Mouse (Mus musculus): Measurements from ENCODE around the gene Batf2.
A peak's percentile ranks its signal among the peaks of the same experiment; 100 is the strongest.
"Not testable (repeated sequence)": the region's sequence is repeated elsewhere in the genome, so short reads cannot be mapped to it uniquely, and the experiment has no call there.

Gene Batf2

DNA sequence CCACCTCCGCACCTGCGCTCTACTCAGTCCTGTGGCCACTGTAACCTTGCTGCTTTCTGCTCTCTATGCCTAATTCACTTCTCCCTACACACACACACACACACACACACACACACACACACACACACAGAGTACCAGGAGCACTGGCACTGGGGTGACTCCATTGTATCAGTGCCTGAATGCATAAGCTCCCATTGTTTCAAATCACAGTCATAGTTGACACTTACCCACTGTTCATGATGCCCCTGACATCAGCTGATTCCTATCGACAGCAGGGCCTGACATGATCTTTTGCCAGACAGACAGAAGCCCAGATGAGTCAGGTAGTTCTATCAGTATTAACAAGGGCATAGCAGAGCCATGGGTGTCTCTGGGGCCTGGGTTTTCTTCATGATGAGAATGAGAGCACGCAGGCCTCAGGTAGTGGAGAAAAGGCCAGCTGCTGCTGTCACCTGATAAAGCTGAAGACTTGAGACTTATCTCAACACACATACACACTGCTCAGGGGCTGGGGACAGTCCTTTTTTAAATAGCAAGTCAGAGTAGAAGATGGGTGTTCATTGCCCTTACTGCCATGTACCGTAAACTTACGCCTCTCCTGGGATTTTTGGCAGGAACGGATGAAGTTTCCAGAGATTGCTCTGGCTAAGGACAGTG lies 8.5 kb upstream of the Batf2 start:
- no peak for DNase-seq

DNA sequence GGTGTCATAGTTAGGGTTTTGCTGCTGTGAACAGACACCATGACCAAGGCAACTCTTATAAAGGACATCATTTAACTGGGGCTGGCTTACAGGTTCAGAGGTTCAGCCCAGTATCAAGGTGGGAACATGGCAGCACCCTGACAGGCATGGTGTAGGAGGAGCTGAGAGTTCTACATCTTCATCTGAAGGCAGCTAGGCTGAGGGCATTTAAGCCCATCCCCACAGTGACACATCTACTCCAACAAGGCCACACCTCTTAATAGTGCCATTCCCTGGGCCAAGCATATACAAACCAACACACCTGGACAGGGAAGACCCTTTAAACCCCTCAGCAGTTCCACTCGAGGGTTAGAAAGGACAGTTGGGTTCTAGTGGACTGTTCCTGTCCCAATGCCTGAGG lies 7.6 kb upstream of the Batf2 start:
- not testable (repeated sequence) for DNase-seq

DNA sequence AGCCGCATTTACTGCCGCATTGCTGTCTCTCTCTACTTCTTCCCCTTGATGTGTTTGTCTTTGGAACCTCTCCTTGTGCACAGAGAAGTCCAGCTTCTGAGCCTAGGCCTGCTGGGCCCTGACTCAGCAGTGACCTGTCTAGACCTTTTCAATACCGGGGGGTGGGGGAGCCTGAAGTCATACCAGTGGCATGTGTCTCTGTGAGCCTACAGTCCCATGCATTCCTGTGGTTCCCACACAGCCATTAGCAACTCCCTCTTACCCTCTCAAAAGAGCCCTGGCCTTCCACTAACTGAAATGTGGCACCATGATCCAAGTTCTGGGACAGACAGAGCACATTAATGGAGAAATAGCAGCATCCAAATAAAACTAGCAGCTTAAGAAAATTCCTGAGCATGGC lies 4.4 kb upstream of the Batf2 start:
- no peak for DNase-seq

DNA sequence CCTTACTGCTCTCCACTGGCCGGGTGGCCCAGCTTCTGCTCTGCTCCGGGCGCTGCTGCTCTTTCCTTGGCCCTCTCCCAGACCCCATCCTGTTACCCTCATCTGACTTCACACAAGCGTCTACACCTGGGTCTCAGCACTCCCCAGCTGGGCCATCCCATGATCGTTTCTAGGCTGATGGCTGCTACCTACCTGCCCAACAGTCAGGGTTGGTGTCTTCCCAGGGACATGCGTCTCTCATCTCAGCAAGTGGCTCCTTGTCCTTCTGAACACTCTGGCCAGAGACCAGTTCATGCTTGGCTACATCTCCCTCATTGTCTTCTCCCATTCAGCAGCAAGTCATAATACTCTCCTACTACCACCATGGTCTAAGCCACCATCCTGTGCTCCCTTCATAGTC lies 1.1 kb upstream of the Batf2 start:
- peak; percentile 71 for DNase-seq

DNA sequence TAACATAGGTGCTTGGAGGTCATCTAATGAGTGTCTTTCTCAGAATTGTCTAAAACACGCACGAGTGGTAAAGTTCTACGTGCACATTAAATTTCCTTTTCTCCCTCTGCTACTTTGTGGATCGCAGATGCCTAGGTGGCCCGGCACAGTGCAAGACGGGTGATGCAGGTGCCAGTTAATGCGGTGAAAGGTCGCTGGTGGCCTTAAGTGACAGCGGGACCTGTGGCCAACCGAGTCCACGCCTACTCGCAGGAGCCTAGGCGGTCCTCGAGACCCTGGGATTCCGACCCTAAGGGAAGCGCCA lies 457 bp upstream of the Batf2 start:
- DNase-seq, result no peak

DNA sequence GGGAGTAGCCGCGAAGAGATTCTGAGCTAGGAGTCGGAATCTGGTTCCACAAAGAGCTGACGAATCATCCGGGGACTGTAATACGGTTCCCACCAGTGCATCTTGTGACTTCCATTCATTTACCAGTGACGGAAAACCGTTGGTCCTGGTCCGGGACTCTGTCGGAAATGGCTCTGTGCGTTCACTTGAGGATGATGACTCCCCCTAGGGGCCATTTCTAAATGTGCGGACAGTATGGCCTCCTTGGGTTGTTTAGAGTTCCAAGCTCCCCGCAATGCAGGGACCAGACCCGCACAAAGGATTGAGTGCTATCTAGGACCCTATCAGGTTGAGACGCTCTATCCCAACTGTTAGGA lies 589 bp downstream of the Batf2 start, which contains the start of gene Arl2:
TSS of gene Arl2 (minus strand) at position 155 of the 356 bp plus-strand sequence.
- DNase-seq, result peak; percentile 86

DNA sequence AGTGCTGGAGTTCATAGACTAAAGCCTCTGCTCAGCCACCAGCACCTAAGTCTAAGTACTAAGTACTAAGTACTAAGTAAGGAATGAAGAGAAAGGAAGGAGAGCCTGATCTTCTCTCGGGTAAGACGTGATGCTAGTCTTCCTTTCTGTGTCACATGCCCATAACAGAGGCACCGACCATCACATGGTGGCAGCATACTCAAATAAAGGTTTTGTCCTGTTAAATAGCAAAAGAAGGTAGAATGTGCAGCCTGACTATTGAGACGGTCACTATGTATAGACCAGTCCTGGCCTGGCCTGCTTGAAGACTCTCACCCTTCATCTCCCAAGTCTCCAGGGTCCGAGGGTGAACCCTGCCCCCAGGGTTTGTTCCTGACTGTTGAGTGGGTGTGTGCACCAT lies 4.1 kb downstream of the Batf2 start:
- no peak for DNase-seq

DNA sequence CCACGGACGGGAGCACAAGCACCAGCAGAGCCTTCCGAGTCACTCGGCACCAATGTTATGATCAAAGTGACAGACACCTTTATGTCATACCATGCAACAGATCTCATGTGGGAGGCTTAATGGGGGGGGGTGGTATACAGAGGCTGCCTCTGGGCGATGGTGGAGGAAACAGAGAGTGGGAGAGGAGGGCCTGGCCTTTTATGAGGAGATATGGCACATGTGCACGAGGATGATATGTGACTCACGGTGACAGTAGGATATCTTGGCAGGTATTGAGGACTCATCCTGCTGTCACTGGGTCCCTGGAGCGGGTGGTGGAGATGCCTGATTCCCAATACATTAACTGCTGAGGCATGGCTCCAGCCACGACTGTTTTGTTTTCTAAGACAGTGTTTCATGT lies 14.4 kb downstream of the Batf2 start:
- no peak for DNase-seq

DNA sequence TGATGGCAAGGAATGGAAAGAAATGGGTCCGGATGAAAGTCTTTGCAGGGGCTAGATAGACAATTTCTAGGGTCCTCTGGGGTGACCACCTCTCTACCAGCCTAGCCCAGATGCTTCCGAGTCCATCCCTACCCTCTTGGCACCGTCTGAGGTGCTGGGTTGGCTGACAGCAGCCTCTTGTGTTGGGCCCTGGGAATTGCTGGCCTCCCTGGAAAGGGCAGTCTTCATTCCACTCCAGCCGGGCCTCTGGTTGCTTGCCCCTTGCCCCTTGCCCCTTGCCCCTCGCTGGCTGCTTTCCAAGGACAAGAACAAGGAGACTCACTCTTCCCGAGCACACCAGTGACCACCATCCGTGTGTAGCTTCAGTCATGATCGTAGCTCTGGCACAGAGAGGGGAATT lies 15.6 kb downstream of the Batf2 start:
- DNase-seq, result no peak

DNA sequence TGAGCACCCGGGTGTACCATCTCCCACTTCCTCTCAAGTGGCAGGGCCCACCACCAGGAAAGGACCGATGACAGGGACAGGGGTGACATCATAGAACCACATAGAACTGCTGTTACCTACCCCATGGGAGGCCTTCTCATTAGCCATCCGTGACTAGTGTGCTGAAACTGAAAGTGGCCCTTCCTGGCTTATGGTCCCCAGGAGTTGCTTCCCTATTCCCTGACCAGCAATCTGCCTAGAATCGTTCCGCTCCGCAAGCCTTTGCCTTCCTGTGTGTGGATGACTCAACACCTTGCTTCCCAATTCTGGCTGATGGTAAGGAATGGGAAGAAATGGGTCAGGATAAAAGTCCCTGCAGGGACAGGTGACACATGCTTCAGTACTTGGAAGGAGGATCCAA lies 16.4 kb downstream of the Batf2 start:
- DNase-seq, result no peak

DNA sequence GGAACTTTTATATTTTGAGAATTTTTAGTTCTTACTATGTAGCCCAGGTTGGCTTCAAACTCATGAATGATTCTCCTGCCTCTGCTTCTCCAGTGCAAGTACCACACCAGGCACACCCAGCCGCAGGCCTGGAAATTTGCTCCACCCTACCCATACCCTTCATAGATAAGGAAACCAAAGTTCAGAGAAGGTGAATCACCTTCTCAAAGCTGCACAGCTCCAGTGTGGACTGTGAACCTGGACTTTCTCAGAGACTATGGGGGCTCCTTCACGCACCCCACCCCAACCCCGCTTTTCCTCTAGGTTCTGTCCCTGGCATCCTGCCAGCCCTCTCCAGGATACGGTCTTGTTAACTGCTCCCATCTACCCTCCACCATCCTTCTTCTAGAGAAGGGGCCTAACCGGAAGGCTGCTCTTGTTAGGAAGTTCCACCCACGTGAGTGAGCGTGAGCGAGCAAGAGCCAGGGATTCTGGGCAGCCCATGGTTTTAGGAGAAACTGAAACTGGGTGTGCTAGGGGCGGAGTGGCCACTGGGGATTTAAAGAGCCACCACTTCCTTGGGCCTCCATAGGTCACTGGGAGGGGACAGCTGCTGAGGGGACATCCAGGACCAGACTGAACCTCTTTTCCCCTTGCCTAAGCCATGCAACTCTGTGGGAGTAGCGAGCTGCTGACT lies 23.2 kb downstream of the Batf2 start:
- no peak for DNase-seq

DNA sequence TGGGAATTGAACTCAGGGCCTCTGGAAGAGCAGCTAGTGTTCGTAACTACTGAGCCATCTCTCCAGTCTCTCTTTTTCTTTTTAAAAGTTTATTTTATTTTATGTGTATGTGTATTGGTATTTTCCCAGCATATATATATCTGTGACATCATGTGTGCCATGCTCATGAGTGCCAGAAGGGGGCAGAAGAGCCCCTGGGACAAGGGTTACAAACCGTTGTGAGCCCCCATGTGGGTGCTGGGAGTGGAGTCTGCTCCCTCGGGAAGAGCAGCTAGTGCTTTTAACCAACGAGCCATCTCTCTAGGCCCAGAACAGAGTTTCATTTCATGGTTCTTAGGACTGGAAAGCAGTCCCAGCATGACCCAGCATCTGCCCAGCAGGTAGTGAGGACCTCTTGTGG lies 26.0 kb downstream of the Batf2 start:
- DNase-seq, result no peak

DNA sequence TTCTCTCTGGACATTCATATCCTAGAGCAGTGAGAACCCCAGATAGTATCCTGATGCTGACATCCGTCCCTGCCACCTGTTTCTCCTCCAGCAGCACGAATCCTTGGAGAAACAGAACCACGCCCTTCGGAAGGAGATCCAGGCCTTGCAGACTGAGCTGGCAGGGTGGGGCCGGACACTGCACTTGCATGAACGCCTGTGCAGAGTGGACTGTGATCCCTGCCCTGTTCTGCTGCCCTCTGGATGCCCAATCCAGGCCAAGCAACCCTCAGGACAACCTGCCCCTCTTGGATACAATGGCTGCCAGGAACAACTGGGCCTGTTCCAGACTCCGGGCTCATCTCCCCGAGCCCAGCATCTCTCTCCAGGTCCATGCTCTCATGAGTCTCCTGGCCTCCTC lies 30.4 kb downstream of the Batf2 start:
- no peak for DNase-seq

DNA sequence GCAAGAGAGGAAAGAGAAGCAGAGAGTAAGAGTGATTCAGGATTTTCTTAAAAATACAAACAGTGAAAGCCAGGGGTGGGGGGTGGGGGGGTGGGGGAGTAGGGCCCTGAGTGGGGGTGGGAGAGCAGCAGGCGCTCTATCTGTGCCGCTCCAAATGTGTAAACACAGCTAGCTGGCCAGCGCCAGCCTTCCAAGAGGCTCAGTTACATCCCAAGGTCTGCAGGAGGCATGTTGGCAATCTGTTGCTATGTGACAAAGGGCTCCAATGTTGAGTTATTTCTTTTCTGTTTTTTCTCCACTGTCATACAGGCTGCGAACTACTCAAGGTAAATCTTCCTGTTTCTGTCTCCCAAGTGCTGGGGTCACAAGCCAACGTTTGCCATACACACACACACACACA lies 34.0 kb downstream of the Batf2 start:
- peak; percentile 41 for DNase-seq

DNA sequence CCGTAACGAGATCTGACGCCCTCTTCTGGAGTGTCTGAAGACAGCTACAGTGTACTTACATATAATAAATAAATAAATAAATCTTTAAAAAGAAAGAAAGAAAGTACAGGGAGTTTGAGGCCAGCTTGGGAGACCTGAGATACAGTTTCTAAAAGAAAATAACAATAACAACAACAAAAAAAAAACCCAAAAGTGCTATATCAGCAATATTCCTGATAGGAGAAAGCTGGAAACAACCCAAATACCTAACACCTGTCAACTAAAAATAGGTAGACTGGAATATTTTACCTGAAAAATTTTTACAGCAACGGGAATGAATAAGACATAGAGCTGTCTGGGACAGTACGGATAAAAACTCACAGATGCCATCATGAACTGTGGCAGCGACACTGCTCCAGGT lies 38.0 kb downstream of the Batf2 start:
- DNase-seq, result no peak

DNA sequence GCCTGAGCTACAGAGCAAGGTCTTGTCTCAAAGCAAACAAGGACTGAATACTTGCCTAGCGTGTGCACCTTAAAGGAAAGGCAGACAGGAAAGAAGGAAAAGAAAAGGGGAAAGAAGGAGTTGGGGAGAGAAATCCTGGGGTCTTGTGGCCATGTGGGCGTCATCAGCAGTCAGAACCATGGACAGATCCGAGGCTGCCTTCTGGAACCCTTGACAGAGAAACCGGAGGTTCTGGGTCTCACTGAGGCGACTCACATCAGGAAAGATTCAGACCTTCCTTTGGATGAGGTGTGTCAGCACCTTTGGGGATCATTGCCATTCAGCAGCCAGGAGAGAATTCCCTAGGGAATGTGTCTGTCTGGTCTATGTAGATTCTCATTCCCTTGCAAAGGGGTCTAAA lies 40.8 kb downstream of the Batf2 start:
- DNase-seq, result no peak

DNA sequence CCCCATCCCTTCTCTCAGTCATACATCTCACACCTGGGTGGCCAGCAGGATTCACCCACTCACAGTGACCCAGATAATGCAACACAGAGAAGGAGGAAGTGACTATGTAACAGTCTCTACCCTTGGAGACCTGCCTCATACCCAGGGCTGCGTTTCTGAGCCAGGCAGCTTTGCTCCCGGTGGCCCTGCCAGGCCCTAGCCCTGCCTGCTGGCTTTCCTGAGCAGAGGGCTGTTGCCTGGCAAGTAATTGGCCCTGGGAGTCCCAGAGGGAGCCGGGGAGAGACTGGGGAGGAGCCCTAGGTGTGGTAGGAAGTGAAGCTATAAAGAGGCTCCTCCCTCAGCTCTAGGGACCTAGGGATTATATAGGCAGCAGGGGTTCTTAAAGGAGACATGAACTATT lies 41.8 kb downstream of the Batf2 start:
- peak; percentile 81 for DNase-seq

DNA sequence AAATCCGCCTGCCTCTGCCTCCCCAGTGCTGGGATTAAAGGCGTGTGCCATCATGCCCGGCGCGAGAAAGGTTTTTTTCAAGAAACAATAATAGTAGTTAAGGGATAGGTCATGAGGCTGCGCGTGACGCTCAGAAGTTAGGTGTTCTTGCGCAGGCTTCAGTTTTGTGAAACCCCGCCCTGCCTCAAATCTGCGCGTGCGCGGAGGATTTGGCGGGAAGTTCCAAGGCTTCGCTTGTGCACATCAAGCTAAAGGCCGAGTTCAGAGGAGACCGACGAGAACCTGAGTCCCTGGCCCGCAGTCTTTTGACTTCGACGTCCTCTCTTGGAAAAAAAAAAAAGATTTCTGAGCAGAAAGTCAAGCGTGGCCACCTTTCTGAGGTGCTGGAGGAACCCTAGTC lies 43.3 kb downstream of the Batf2 start, which contains the start of gene Majin:
TSS of gene Majin (plus strand) at position 258 of the 400 bp plus-strand sequence.
- no peak for DNase-seq

DNA sequence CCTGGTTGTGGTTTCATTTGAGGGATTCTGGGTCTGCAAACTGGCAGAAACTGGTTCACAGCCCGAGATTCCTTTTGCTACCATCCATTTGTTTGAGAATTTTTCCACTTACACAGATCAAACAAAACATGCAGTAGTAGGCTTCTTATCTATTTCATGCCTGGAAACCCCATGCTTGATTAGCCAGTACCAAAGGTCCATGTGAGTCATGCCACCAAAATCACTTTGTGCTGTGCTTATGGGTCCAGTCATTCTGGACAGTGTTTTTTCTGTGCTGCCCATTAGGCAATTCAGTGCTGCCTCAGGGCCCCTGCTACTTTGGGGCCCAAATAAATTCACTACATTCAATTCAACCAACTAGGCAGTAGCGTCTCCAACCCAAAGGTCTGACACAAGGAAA lies 63.5 kb downstream of the Batf2 start:
- no peak for DNase-seq

DNA sequence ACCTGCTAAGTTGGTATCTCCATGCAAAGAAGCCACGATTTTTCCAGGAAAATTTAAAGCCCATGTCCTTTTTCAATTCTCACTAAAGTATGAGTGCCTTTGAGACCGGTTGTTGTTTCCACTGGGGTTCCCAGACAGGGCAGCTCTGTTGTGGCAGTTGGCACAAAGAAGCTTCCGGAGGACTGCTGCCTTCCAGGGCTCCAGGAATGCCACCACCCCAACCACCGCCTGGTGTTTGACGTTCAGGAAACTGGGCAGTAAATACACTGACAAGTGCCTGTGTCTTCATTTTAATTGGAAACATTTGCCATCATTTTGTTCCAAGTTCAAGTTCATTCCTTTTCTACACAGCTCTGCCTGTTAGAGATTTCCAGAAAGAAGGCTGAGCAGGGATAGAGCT lies 65.9 kb downstream of the Batf2 start:
- no peak for DNase-seq

DNA sequence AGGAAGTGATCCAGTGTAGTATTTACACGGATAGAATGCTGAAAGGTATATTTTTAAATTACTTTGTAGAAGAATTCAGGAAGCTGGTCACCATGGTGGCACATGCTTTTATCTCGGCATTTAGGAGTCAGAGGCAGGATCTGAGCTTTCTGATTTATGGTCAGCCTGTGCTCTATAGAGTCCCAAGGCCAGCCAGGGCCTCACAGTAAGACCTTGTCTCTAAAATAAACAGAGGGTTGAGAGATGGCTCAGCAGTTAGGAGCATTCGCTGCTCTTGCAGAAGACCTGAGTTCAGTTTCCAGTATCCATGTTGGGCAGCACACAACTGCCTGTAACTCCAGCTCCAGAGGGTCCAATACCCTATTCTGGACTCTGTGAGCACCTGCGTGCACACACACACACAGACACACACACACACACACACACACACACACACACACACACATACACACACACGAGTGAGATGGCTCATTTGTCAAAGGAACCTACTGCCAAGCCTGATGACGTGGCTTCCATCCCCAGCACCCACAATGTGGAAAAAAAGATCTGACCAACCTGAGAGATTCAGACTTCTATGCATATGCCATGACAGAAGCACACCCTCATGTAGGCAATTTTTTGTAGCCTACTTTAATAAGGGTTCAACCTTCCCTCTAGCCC lies 75.4 kb downstream of the Batf2 start:
- no peak for DNase-seq

DNA sequence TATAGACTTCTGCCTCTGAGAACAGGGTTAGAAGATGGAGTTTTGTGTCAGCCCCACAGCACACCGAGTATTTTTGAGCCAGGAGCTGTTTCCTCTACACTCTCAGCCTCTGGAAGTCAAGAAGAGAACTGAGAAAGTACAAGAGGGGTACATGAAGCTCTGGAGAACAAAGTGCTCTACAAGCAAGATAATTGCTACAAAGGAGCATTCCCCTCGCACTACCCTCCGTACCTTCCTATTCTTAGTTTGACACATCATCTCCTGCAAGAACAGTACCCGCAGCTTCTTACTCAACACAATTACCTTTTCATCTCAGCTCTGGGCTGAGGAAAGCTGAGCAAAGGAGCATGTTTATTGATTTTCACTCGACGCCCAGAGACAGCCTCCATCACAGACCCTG lies 77.8 kb downstream of the Batf2 start:
- no peak for DNase-seq
